Mouse (Mus musculus) neural tube, embryonic 10.5 days (tissue): ENCODE data around the gene Tfpi2.

ENCODE experiments used
- DNase-seq: peaks from one replicate; pipeline ENCODE4 v3.0.0-alpha.2; 2017; ENCODE audit warnings: low spot score; ENCODE audit errors: extremely low spot score

Tfpi2 gene

DNA sequence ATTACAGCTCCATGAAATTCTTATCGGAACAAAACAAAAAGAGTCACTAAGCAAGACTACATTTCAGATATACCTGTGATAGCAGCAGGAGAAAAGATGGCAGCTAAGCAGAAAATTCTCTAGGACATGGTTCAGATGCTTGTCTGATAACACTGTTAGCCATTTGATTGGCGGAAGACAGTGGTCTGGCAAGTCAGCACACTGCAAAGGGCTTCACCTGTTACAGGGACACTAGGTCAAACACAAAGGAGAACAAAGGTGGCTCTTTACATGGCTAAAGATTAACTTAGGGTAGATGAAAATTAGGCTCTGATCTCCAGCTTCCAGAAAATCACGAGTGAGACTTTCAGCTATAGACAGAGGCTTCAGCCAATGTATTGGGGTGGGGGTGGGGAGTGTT lies at the start of gene Tfpi2:
Gene Tfpi2 (minus strand): TSS at position 170 of the 400 bp plus-strand sequence.
- DNase-seq: no peak

DNA sequence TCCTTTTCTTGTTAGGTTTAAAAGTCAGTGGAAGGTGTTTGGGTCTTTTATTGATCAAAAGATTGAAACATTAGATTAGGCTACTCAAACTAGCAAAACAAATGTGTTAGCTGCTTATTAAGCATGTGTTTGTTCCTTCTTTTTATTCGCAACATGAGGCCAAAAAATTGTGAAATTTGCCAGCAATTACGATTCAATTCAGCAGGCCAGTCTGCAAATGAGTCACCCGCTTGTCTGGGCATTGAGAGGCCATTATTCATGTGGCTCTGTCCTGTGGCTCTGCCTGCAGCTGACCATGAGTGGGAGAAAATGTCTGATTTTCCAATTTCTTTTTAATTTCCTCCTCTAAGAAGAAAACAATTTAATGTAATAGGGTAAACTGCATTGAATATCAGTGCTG lies 42.2 kb upstream of the Tfpi2 start:
- DNase-seq: no peak

DNA sequence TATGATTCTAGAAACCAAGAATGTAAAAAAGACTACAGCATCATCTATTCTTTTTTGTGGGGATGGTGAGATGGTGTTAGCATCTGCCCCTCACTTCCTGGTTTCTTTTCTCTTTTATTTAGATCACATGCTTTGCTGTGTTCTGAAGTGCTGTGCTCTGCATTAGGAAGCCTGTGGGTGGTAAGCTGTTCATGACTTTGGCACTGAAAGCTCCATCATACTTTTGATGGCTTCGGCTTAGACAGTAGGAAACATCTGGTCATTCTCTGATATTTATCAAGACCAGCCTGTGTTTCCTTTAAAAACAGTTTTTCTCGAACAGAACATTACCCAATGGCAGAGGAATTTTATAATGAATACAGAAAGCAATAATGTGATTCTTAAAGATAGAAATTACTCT lies 37.6 kb upstream of the Tfpi2 start:
- DNase-seq: no peak

DNA sequence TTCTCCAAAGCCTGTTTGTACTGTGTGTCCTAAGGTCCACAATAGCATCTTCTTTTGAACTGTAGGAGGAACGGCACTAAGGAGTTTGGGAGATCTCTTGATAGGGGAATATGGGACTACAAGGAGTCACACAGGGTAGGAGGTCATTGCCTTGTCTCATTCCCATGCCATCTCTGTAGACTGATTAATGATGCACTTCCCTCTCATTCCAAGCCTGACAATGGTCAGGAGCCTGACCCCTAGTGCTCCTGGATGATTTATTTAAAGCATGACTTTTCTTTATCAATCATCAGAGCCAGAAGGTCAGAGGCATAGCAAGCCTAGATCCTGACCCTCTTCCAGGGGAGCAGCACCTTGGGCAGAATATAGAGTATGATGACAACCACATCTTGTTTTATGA lies 33.9 kb upstream of the Tfpi2 start:
- no peak for DNase-seq

DNA sequence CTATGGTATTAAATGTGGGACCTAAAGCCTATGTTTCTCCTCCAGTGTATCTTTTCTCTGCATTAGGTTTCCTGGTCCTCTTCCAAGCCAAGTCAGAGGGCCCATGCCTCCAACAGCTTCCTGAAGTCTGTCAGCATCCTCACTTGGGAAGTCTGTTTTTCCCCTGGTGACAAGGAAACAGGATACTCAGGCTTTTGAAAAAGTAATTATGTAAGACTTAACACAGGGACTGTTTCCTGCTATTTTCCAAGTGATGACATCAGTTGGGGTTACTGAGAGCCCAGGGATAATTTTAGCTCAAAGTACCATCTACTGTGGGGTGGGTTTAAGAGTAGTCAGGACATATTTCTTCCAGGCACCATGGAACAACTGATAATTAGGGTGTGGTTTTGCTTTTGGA lies 20.8 kb upstream of the Tfpi2 start:
- no peak for DNase-seq

DNA sequence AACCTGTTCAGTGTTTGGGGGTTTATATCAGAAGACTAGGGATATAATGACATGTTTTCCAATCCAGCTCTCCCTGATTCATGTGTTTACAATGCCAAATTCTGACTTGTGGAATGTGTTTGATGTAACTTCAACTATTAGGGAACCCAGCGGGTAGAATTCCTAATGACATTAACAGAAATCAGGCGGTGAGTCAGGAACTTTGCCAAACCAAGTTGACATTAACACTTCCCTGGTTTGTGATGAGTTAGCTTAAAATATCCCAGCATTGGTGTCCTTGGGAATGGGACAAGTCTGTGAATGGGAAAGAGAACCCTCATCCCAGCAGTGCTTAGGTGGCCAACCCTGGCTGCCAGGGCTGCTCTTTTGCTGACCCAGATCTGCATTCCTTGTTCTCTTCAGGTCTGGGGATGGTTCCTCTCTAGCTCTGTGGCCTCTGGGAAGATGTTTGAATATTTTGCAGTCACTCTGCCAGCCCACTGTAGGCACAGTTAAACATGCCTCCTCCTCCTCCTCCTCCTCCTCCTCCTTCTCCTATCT lies 19.9 kb upstream of the Tfpi2 start:
- no peak for DNase-seq

DNA sequence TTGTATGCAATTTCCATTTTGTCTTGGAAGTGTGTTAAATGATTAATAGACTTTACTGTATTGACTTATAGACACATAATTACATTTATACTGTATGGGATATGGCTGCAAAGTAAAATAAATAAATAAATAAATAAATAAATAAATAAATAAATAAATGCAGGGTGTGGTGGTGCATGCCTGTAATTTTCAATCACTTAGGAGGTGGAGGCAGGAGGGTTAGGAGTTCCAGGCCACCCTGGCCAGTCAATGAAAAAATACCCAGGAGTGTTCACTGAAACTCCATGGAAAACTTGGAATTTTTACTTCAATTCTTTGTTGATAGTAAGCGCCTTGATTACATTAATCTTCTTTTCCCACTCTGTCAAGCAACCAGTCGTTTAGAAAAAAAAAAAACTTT lies 16.1 kb upstream of the Tfpi2 start:
- no peak for DNase-seq

DNA sequence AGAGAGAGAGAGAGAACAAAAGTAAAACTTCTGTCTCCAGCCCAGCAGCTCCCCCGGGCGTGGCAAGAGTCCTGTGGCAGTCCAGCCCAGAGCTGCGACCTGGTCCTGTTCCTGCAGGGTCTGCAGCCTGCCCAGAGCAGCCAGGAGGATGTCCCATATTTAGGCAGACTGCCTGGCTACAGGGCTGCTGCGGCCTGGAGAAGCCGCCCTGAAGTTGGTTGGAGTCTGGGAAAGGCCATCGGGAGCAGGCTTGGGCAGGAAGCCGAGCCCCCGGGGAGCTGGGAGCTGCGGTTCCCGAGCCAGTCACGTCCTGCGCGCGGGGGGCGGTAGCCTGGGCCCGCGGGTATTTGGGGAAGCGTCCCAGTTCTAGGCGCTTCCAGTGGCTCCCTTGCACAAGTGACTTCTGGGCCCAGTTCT lies 15.2 kb upstream of the Tfpi2 start, which contains the start of gene Gng11:
Gene Gng11 (plus strand): TSS at position 15 of the 417 bp plus-strand sequence.
- peak; percentile 62 for DNase-seq

DNA sequence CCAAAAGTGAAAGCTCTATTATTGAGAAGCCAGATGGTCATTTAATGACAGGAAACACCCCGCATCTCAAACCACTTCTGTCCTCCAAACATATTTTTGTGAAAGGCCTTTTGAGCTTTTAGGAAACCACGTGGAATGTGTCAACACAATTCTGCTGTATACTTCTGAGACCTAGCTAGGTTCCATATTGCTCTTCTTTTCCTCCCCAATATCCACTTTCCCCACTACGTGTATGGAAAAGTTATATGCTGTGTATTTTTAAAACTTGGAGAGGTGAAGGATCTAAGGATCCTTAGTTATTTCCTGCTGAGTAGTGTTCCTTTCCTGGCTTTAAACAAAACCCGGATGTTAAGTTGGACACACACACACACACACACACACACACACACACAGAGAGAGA lies 14.7 kb upstream of the Tfpi2 start:
- DNase-seq: no peak

DNA sequence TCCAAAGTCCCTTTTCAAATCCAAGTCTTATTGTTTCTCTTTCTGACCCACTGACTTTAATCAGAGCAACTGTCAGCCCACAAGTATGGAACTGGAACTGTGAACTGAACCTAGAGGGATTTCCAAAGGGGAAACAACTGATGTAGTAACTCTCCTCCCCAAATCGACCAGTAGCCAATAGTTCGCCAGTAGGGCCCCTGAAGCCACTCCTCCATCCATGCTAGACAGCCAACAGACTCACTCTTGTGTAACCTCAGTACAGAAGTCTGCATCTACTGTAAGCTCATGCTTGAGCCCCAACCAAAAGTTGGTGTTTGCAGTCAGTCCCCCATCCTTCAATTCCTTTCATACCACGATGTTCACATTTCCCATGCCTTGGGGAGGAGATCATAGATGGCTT lies 12.0 kb upstream of the Tfpi2 start:
- DNase-seq: no peak

DNA sequence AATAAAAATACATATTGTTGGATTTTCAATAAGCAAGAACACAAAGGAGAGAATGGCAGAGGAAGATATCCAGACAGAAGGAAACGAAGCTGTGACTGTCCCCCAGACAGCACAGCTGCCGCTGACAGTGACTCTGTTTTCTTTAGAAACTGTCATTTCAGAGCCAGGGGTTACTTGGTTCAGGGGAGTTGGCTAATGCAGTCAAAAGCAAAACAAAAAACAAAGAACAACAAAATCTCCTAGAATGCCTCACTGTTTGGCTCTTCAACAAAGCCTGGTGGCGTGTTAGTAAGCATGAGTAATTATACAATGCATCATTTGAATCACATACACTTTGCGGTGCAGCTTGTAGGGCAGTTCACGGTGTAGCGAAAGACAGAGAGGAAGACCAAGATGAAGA lies 10.6 kb upstream of the Tfpi2 start:
- no peak for DNase-seq

DNA sequence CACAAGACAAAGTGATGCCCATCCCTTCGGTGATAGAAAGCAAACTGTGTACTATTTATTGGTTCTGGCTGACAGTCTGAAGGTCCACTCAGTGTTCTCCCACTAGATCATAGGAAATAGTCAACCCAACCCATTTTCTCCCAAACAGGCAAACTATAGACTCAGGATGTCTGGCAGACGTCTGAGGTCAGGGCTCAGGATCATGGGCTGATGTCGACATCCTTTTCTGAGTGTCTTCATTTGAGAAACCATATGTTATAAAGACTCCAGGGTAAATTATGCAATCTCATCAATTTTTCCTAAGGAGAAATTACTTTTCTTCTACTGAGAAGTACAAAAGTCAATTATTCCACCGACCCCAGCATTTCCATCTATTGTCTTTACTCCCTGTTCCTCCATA lies 9.4 kb upstream of the Tfpi2 start:
- DNase-seq: no peak

DNA sequence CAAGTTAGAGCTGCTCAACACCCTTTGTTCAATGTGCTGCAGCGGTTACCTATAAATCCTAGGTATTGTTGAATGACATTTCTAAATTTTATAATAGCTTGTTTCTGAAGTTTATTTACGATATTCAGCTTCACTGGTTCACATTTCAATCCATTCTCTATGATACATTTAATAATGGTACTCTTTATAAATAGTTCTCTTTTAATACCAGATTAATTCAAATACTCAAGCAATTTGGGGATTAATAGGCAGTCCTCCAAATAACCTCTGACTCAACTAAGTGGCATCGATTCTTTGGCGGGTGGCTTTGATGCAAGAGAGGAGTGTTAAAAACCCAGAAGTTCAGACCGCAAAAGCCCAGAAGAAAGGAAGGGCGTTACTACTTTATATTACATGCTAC lies 4.8 kb upstream of the Tfpi2 start, which contains the start of gene Gngt1:
Gene Gngt1 (plus strand): TSS at position 301 of the 400 bp plus-strand sequence.
- no peak for DNase-seq

DNA sequence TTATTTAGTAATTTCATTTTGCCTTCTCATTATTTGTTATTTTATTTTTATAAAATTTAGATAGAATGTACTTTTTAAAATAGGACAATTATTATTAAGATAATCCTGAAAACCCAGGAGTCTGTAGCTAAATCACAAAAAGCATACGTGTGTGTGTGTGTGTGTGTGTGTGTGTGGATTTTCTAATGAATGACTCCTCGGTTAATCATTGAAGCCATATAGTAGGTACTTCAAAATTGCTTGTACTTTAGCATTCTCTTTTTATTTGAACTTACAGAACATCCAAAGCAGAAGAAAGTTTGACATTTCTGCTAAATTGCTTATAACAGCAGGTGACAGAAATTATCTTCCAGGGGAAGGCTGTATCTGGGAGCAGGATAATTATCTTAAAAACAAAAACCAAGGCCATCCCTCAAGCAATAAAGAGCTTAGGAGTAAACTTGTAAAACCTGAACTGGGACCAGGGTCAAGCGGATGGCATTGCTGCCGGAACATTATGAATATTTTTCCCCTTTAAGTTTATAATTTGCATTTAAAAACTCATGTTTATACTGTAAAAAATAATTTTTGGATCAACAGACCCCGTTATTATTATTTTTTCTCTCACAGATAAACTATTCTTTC lies 5.9 kb downstream of the Tfpi2 start:
- no peak for DNase-seq

DNA sequence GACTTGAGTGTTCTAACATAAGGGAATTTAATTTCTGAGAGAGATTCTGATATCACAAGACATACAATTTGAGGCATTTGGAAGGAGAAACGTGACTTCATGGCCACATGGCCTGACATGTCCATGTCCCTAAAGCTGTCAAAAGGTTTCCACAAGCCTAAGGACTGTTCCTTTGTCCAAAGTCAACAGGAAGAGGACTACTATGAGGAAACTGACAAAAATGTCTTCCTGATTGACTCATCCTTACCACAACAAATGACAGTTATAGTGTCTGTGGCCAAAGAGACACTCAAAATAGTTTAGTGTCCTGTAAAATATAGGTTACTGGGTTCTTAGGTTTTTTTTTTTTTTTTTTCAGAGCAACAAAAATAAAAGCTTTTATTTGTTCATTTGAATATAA lies 15.0 kb downstream of the Tfpi2 start:
- no peak for DNase-seq

DNA sequence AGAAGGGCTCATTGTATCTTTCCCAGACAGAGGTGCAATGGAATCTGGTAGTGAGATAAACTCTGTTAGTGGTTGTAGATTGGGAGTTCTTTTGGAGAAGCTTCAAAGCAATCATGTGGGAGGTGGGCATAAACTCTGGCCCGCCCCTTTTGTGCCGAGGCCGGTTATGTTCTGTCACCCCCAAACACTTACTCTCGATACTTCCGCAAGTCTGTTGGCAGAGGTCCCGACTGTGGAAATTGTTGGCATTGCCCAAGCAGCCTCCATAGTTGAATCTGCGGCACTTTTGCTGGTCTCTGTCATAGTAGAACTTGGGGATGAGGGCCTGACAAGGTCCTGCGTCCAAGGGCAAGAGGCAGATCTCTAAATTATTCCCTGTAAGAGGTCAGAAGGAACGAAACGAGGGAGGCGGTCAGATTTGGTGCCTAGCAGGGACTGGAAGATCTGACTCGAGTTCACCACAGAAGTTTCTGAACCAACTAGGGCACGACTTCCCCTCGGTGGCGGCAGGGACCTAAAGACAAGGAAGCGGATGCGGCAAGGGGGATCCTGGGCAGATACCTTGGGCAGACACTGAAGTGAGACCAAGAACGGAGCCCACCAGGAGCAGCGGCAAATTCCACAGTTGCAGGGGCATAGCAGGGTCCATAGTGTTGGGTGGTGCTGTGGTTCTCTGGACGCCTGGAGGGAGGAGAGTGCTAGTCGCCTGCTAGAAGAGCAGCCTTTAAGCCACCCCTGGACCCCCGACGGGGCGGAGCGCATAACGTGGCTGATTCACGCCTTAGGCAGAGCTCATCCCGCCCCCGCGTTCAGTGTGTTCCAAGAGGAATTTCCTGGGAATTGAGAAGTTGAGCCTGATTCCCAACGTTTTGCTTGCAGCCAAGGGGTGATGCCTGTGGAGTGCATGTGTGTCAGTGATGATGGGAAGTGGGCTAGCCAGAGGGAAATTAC lies 20.8 kb downstream of the Tfpi2 start:
- DNase-seq: peak; percentile 25

DNA sequence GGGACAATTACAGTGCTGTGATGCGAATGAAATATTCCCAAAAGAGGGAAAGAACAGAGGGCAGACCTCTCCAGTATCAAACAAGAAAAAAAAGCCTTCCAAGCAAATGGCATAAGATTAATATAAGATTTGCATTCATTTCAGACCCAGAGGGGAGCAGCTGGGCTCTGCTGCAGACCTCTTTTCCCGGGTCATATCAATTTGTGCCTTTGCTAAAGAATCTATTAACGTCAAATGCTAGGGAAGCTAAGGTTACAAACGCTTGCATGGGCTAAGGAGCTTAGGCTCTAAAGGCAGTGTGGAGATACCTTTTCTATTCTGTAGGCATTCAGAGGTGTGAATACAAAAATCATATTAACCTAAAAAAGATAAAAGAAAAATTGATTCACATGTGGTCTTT lies 33.8 kb downstream of the Tfpi2 start:
- no peak for DNase-seq

DNA sequence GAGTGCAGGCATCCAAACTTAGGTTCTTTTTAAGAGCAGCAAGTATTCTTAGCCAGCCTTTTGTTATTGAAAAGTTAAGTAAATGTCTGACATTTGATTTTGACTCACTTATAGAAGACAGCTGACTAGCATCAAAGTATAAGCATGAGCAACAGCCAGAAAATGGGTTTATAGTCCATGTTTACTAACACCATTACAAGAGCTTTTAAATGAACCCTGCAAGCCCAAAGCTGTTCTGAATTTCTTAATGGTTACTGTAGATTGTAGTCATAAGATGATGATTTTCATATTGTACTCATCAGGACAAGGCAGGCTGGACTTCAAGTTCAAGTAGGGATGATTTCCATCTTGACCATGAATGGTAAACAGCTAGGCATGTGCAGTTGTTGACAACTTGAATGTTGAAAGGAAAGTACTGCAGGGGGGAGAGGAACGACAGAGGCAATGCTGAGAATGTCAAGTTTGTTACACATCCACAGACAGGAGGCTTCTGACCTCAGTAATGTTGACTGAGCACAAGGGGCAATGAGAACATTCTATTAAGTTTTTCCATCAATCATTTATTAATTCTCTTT lies 52.5 kb downstream of the Tfpi2 start:
- no peak for DNase-seq

DNA sequence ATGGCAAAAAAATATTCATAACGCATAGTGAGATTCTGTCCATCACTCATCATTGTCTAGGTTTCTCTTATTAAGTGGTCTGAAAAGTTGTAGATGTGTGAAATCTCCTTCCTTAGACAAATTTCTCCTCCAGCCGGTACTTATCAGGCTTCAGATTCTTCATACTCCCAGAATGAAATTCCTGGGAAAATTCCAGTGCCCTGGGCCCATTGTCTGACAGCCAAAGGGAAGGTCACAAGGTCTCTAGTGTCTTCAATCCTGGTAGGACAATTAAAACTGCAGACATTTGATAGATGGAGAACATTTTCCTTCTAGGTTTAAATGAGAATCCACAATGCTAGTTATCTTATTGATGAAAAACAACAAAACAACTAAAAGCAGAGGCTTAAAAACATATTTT lies 53.1 kb downstream of the Tfpi2 start:
- no peak for DNase-seq

DNA sequence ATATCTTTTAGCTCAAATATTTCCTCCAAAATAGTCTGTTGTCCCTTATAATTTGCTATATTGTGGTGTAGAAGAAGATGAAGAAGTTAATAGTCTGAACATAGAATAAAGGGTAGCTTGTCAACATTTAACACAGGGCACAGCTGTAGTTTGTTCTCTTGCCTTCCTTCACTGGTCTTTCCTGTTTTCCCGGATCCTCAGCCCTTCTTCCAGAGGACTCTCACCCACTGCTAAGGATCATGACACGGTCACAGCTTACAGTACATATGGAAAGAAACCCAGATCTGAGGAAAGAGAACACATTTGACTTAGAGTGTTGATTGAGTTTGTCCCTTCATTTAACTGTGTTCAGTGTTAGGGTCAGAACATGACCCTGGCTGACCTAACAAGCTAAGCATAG lies 53.7 kb downstream of the Tfpi2 start:
- DNase-seq: no peak

DNA sequence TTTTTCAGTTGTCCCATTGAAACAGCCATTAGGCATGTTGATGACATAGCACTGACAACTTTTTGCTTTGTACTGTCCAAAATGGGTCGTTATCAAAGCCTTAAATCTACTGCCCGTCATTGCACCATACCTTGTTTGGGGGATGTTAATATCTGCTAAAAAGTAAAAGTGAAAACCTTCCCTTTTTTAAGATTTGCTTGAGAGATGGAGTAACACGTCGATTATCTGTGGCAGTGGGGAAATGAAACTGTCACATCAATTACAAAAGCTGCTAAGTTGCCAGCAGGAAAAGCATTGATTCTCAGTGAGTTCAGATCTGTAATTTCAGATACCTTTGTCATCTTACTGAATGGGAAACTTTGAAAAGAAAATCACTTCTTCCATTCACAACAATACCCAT lies 62.6 kb downstream of the Tfpi2 start:
- no peak for DNase-seq

DNA sequence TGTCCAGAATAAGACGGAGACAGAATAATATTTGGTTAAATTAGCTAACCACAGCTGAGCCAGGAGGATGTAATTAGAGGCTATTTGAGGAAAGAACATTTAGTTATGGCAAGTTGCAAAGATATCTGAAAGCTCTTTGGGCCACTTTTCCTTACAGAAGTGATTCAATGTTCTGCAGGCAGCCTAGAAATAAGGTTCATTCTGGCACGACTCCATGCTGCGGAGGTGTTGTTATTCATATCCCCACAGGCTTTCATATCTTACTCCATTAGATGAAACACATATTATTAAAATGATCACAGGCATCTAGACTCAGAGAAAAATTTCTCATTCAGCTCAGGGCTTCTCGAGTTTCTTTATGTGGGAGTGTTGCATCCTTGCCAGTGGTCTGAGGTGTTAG lies 65.8 kb downstream of the Tfpi2 start:
- DNase-seq: no peak
